Mouse (Mus musculus): ENCODE results near the gene Sema7a. TPM values are rescaled to one million over a fixed set of nuclear protein-coding genes. Genes with fewer than 3 reads are reported as not detected.

Gene Sema7a
- polyA plus RNA-seq, 1 experiment, result 37.9 TPM

GRCm38 (mm10) chr9:58003272-58003671 is 63.4 kb downstream of the Sema7a start:
- DNase-seq (ENCODE audit: low read depth), result no peak
- TF ChIP-seq POLR2A (IDR thresholded peaks at IDR 0.05; ENCODE audit: borderline replicate concordance, extremely low read depth, insufficient read depth, insufficient read length, poor library complexity, severe bottlenecking) (no peak), CTCF (IDR thresholded peaks at IDR 0.05; ENCODE audit: borderline replicate concordance, extremely low read depth, insufficient read depth, insufficient read length) (no peak)

DNA sequence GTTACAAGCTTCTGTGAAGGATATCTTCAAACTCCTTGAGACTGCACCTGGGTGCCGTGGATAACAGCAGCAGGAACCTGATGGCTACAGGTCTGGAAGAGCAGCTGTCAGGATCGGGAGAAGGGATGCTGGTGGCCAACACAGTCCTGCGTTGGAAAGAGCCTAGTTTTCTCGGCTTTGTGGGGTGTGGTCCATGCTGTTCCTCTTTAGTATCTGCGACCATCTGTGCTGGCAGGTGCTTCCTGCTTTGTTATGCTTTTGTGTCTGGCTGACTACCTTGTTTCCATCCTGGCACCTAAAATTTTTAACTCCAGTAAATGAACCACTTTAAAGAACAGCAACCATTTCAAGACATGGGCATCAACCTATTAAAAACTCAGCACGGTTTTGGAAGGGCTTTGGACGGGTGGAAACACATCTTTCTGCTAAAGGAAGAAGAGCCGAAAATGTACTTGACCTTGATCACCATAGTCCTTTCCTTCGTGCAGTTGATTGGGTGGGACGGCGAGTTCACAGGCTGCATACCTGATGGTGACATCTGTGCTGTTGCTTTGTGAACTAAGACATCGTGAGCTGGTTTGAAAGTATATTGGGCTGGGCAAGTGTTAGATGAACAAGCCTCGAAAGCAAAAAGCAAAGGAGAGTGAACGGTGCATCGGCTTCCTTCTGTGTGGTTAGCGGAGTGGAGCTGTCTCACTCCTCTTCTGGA is 66.0 kb downstream of the Sema7a start, which contains the start of gene Cyp11a1:
Gene Cyp11a1, plus strand, starts transcription at position 659 of the 709 bp plus-strand sequence.
- no peak for DNase-seq (ENCODE audit: low read depth)
- TF ChIP-seq POLR2A (IDR thresholded peaks at IDR 0.05; ENCODE audit: borderline replicate concordance, extremely low read depth, insufficient read depth, insufficient read length, poor library complexity, severe bottlenecking) (no peak), CTCF (IDR thresholded peaks at IDR 0.05; ENCODE audit: borderline replicate concordance, extremely low read depth, insufficient read depth, insufficient read length) (no peak)

- TF ChIP-seq POLR2A (IDR thresholded peaks at IDR 0.05; ENCODE audit: borderline replicate concordance, extremely low read depth, insufficient read depth, insufficient read length, poor library complexity, severe bottlenecking), result no peak
- TF ChIP-seq CTCF (IDR thresholded peaks at IDR 0.05; ENCODE audit: borderline replicate concordance, extremely low read depth, insufficient read depth, insufficient read length), result no peak
- DNase-seq (ENCODE audit: low read depth), result no peak
These were observed 68.6 kb downstream of the Sema7a start for GRCm38 (mm10) chr9:58008336-58009014.

- peak; percentile 98 for DNase-seq (ENCODE audit: low read depth)
- TF ChIP-seq POLR2A (IDR thresholded peaks at IDR 0.05; ENCODE audit: borderline replicate concordance, extremely low read depth, insufficient read depth, insufficient read length, poor library complexity, severe bottlenecking), result peak; percentile 31; the same call in 1 of the 2 replicates
- TF ChIP-seq CTCF (IDR thresholded peaks at IDR 0.05; ENCODE audit: borderline replicate concordance, extremely low read depth, insufficient read depth, insufficient read length), result no peak
These were observed 69.1 kb downstream of the Sema7a start for GRCm38 (mm10) chr9:58009015-58009362.

- TF ChIP-seq POLR2A (IDR thresholded peaks at IDR 0.05; ENCODE audit: borderline replicate concordance, extremely low read depth, insufficient read depth, insufficient read length, poor library complexity, severe bottlenecking) (no peak), CTCF (IDR thresholded peaks at IDR 0.05; ENCODE audit: borderline replicate concordance, extremely low read depth, insufficient read depth, insufficient read length) (no peak)
- peak; percentile 54 for DNase-seq (ENCODE audit: low read depth)
These were observed 69.7 kb downstream of the Sema7a start for GRCm38 (mm10) chr9:58009588-58009987.

GRCm38 (mm10) chr9:58011027-58011426 is 71.1 kb downstream of the Sema7a start:
- no peak for DNase-seq (ENCODE audit: low read depth)
- no peak for TF ChIP-seq CTCF (IDR thresholded peaks at IDR 0.05; ENCODE audit: borderline replicate concordance, extremely low read depth, insufficient read depth, insufficient read length)
- TF ChIP-seq POLR2A (IDR thresholded peaks at IDR 0.05; ENCODE audit: borderline replicate concordance, extremely low read depth, insufficient read depth, insufficient read length, poor library complexity, severe bottlenecking), result no peak

- DNase-seq (ENCODE audit: low read depth), result no peak
- TF ChIP-seq POLR2A (IDR thresholded peaks at IDR 0.05; ENCODE audit: borderline replicate concordance, extremely low read depth, insufficient read depth, insufficient read length, poor library complexity, severe bottlenecking) (no peak), CTCF (IDR thresholded peaks at IDR 0.05; ENCODE audit: borderline replicate concordance, extremely low read depth, insufficient read depth, insufficient read length) (no peak)
These were observed 71.6 kb downstream of the Sema7a start for GRCm38 (mm10) chr9:58011552-58011951.

Other genes starting within 250 kb of the Sema7a start
- 24.1 and 27.0 TPM in 2 replicates for gene Edc3, start 231.6 kb upstream of the Sema7a start, polyA plus RNA-seq (2012; rRNA removed)
- 153 and 188 TPM in 2 replicates for gene Clk3, start 174.3 kb upstream of the Sema7a start, polyA plus RNA-seq (2012; rRNA removed)
- gene Arid3b, start 103.3 kb upstream of the Sema7a start, polyA plus RNA-seq (2012; rRNA removed), result 15.4 and 16.6 TPM in 2 replicates
- gene Ubl7, start 29.1 kb upstream of the Sema7a start, polyA plus RNA-seq (2012; rRNA removed), result 125 and 140 TPM in 2 replicates
- gene Cyp11a1, start 66.3 kb downstream of the Sema7a start, polyA plus RNA-seq (2012; rRNA removed), result 0.66 and 0.68 TPM in 2 replicates
- 14.2 and 18.6 TPM in 2 replicates for gene Stra6, start 123.7 kb downstream of the Sema7a start, polyA plus RNA-seq (2012; rRNA removed)
- gene Ccdc33, start 178.7 kb downstream of the Sema7a start, polyA plus RNA-seq (2012; rRNA removed), result 0.89 and 1.2 TPM in 2 replicates

All from brain, embryonic 14.5 days (tissue).